Mouse (Mus musculus) intestine, embryonic 16.5 days (tissue): Measurements from ENCODE around the gene Chsy1. TPM values are rescaled to one million over a fixed set of nuclear protein-coding genes. Genes with fewer than 3 reads are reported as not detected.

ENCODE experiments used
- ATAC-seq: fragments of 200-750 bp; cut with Nextera tagmentation; 2 replicates; pipeline ENCODE4 v1.8.0; 2017; ENCODE audit warnings: moderate TSS enrichment, moderate library complexity
- H3K27ac ChIP-seq: fragments of 300-500 bp; sonication (generic); 2 replicates; pipeline ENCODE4 v1.5.1; 2014; ENCODE audit warnings: mild to moderate bottlenecking, low read length
- H3K27me3 ChIP-seq: fragments of 300-500 bp; sonication (generic); replicated peaks from 2 replicates; pipeline ENCODE4 v1.6.1; 2014; ENCODE audit warnings: low read length, control low read depth, mixed read lengths; ENCODE audit not compliant: control insufficient read depth, insufficient read depth
- H3K36me3 ChIP-seq: fragments of 300-500 bp; sonication (generic); 2 replicates; pipeline ENCODE4 v1.6.1; 2014; ENCODE audit warnings: low read length, control low read depth; ENCODE audit not compliant: control insufficient read depth, insufficient read depth
- H3K4me1 ChIP-seq: fragments of 300-500 bp; sonication (generic); 2 replicates; pipeline ENCODE4 v1.6.1; 2014; ENCODE audit warnings: low read length, control low read depth, mixed read lengths; ENCODE audit not compliant: control insufficient read depth, insufficient read depth
- H3K4me2 ChIP-seq: fragments of 300-500 bp; sonication (generic); 2 replicates; pipeline ENCODE4 v1.6.1; 2014; ENCODE audit warnings: low read depth, low read length, control low read depth
- H3K4me3 ChIP-seq: fragments of 300-500 bp; sonication (generic); 2 replicates; pipeline ENCODE4 v1.5.1; 2014; ENCODE audit warnings: mild to moderate bottlenecking, low read length
- H3K9ac ChIP-seq: fragments of 300-500 bp; sonication (generic); 2 replicates; pipeline ENCODE4 v1.6.1; 2014; ENCODE audit warnings: low read depth, low read length
- H3K9me3 ChIP-seq: fragments of 300-500 bp; sonication (generic); 2 replicates; pipeline ENCODE4 v1.6.1; 2016; ENCODE audit warnings: low read length, control low read depth; ENCODE audit not compliant: control insufficient read depth
- WGBS: fragments of 180-500 bp; shearing (Covaris S2); extraction: QIAGEN DNeasy Blood & Tissue Kit; methylation state at CpG from one replicate; pipeline ENCODE4 v1.1.7; 2014; 5-methylcytosine and 5-hydroxymethylcytosine counted together
- polyA plus RNA-seq: library from polyadenylated mRNA; unstranded; fragments of >200 nt; fragmentation: Nextera tagmentation; extraction: Ambion mirVana; gene quantifications from 2 replicates; pipeline ENCODE4 v1.2.1, GENCODE M21; 2015

The Chsy1 gene
- 6.3 and 7.0 TPM in 2 replicates for polyA plus RNA-seq

- WGBS = under 1% methylated on average over 103 of the region's 123 CpGs
- Histone ChIP-seq H3K9me3 (no peaks in the 10 kb centered on the region), H3K27me3 (no peaks in the 10 kb centered on the region), H3K27ac (peak within 1 kb of the TSS; percentile 82), H3K4me2 (peak within 1 kb of the TSS; percentile 84), H3K4me1 (peaks cover 4% of the 10 kb centered on the region), H3K9ac (peak within 1 kb of the TSS; percentile 82), H3K4me3 (peak within 1 kb of the TSS; percentile 87), H3K36me3 (no peaks in the 10 kb centered on the region)
- ATAC-seq = peak; percentile 86
Observed at GRCm38 (mm10) chr7:66108961-66109854, at the start of gene Chsy1. TSS of gene Chsy1 (plus strand) at chr7:66109515.

- WGBS = under 1% methylated on average over 64 of the region's 64 CpGs
- Histone ChIP-seq H3K36me3 (0 out of 2 replicates have a peak, but pooled peaks cover 6% of the 10 kb centered on the region), H3K4me3 (peak overlapping the region; percentile 94), H3K27ac (peak overlapping the region; percentile 67), H3K4me2 (peak overlapping the region; percentile 75), H3K9me3 (no peaks in the 10 kb centered on the region), H3K27me3 (no peaks in the 10 kb centered on the region), H3K4me1 (peaks cover 6% of the 10 kb centered on the region; the same call in 1 of the 2 replicates), H3K9ac (peak overlapping the region; percentile 95)
- ATAC-seq = peak; percentile 95
Observed at GRCm38 (mm10) chr7:66060066-66060956, 49.0 kb upstream of the Chsy1 start.

- Histone ChIP-seq H3K27ac (peak overlapping the region; percentile 67; the same call in 1 of the 2 replicates), H3K27me3 (no peaks in the 10 kb centered on the region), H3K4me3 (peak overlapping the region; percentile 94), H3K4me1 (peaks cover 6% of the 10 kb centered on the region; the same call in 1 of the 2 replicates), H3K36me3 (0 out of 2 replicates have a peak, but pooled peaks cover 6% of the 10 kb centered on the region), H3K4me2 (peak overlapping the region; percentile 75), H3K9ac (peak overlapping the region; percentile 95), H3K9me3 (no peaks in the 10 kb centered on the region)
- WGBS = 2% methylated on average over 14 of the region's 14 CpGs
- ATAC-seq = peak; percentile 38; the same call in 1 of the 2 replicates
Observed at GRCm38 (mm10) chr7:66061057-66061456, 48.3 kb upstream of the Chsy1 start.

- H3K9ac ChIP-seq = no peak overlapping the region
- H3K4me3 ChIP-seq = no peak overlapping the region
- no peak for ATAC-seq
- peaks cover 15% of the 10 kb centered on the region; the same call in 1 of the 2 replicates for H3K36me3 ChIP-seq
- no peaks in the 10 kb centered on the region for H3K27me3 ChIP-seq
- peaks cover 12% of the 10 kb centered on the region for H3K4me1 ChIP-seq
- no peak overlapping the region for H3K4me2 ChIP-seq
- H3K9me3 ChIP-seq = no peaks in the 10 kb centered on the region
- no peak overlapping the region; the same call in 1 of the 2 replicates for H3K27ac ChIP-seq
- WGBS = 42% methylated on average over 2 of the region's 2 CpGs
Observed at GRCm38 (mm10) chr7:66076411-66076810, 32.9 kb upstream of the Chsy1 start.

GRCm38 (mm10) chr7:66079364-66080230 lies 29.7 kb upstream of the Chsy1 start, which contains the start of gene Selenos:
TSS of gene Selenos (plus strand) at chr7:66079649.
- Histone ChIP-seq H3K27me3 (no peaks in the 10 kb centered on the region), H3K36me3 (peaks cover 19% of the 10 kb centered on the region; the same call in 1 of the 2 replicates), H3K4me3 (peak within 1 kb of the TSS; percentile 82), H3K9ac (peak within 1 kb of the TSS; percentile 89), H3K27ac (peak within 1 kb of the TSS; percentile 79), H3K4me1 (peaks cover 12% of the 10 kb centered on the region), H3K4me2 (peak within 1 kb of the TSS; percentile 84), H3K9me3 (no peaks in the 10 kb centered on the region)
- peak; percentile 100 for ATAC-seq
- under 1% methylated on average over 65 of the region's 65 CpGs for WGBS

- H3K4me2 ChIP-seq = peak overlapping the region; percentile 84
- ATAC-seq = no peak
- no peaks in the 10 kb centered on the region for H3K9me3 ChIP-seq
- 41% methylated on average over 5 of the region's 5 CpGs for WGBS
- H3K36me3 ChIP-seq = peaks cover 14% of the 10 kb centered on the region; the same call in 1 of the 2 replicates
- peaks cover 12% of the 10 kb centered on the region for H3K4me1 ChIP-seq
- H3K4me3 ChIP-seq = peak overlapping the region; percentile 82
- peak overlapping the region; percentile 89 for H3K9ac ChIP-seq
- H3K27me3 ChIP-seq = no peaks in the 10 kb centered on the region
- no peak overlapping the region; the same call in 1 of the 2 replicates for H3K27ac ChIP-seq
Observed at GRCm38 (mm10) chr7:66080231-66080613, 29.1 kb upstream of the Chsy1 start.

- Histone ChIP-seq H3K9me3 (no peaks in the 10 kb centered on the region), H3K4me1 (peaks cover 7% of the 10 kb centered on the region; the same call in 1 of the 2 replicates), H3K36me3 (peaks cover 24% of the 10 kb centered on the region), H3K4me2 (no peak overlapping the region), H3K9ac (no peak overlapping the region), H3K27me3 (no peaks in the 10 kb centered on the region), H3K4me3 (no peak overlapping the region), H3K27ac (no peak overlapping the region)
- 88% methylated on average over 6 of the region's 6 CpGs for WGBS
- ATAC-seq = no peak
Observed at GRCm38 (mm10) chr7:66083757-66084156, 25.6 kb upstream of the Chsy1 start.

- H3K4me1 ChIP-seq = peaks cover 7% of the 10 kb centered on the region; the same call in 1 of the 2 replicates
Observed at GRCm38 (mm10) chr7:66084546-66084945, 24.8 kb upstream of the Chsy1 start.

More at GRCm38 (mm10) chr7:66084546-66084945, 24.8 kb upstream of the Chsy1 start:
- Histone ChIP-seq H3K27me3 (no peaks in the 10 kb centered on the region), H3K4me3 (no peak overlapping the region), H3K36me3 (peaks cover 25% of the 10 kb centered on the region), H3K4me2 (no peak overlapping the region), H3K27ac (no peak overlapping the region), H3K9ac (no peak overlapping the region), H3K9me3 (no peaks in the 10 kb centered on the region)
- ATAC-seq = no peak
- 82% methylated on average over 7 of the region's 7 CpGs for WGBS
